Comparison of ENCODE assay signal across 17 mouse cellular contexts in genomic region chr7:70046691-70047414, GRCm38 (mm10).
DNase-seq lines count a peak whose midpoint lies in the region; ATAC-seq and TF ChIP-seq lines count a peak whose summit lies in the region.
"Had no signal": no experiment of that assay in that cellular context is flagged by ENCODE, and none has a peak within 500 bp of the region (broad histone marks: within the 10 kb centered on the region; RNA-seq: fewer than 3 reads in every experiment).

No protein-coding gene starts in this region.

- no peak overlapping the region for H3K4me3 ChIP-seq in forebrain, postnatal 0 days (ENCODE audit: low read depth, low read length)
- H3K4me3 ChIP-seq in hindbrain, postnatal 0 days (ENCODE audit: low read length), result no peak overlapping the region
- H3K4me3 ChIP-seq: embryonic facial prominence, embryonic 12.5 days; heart, adult 2 months; heart, embryonic 15.5 days had no signal

- no peaks in the 10 kb centered on the region for H3K9me3 ChIP-seq in forebrain, postnatal 0 days (ENCODE audit: low read length)
- H3K9me3 ChIP-seq in hindbrain, postnatal 0 days (ENCODE audit: low read length), result no peaks in the 10 kb centered on the region
- H3K9me3 ChIP-seq: embryonic facial prominence, embryonic 12.5 days; heart, embryonic 15.5 days had no signal

- no peak for TF ChIP-seq POLR2A in brain, embryonic 14.5 days (IDR thresholded peaks at IDR 0.05; ENCODE audit: borderline replicate concordance, extremely low read depth, insufficient read depth, insufficient read length, poor library complexity, severe bottlenecking)

- no peak overlapping the region for H3K9ac ChIP-seq in forebrain, postnatal 0 days
- H3K9ac ChIP-seq in hindbrain, postnatal 0 days (replicated peaks; ENCODE audit: low read length), result no peak overlapping the region
- H3K9ac ChIP-seq: embryonic facial prominence, embryonic 12.5 days; heart, embryonic 15.5 days; liver, postnatal 0 days had no signal

- no peaks in the 10 kb centered on the region for H3K4me1 ChIP-seq in forebrain, postnatal 0 days (ENCODE audit: insufficient read depth)
- H3K4me1 ChIP-seq in hindbrain, postnatal 0 days (ENCODE audit: insufficient read depth, low read length), result no peaks in the 10 kb centered on the region
- H3K4me1 ChIP-seq: embryonic facial prominence, embryonic 12.5 days; heart, embryonic 15.5 days had no signal

- 41% methylated on average over 17 of the region's 17 CpGs for WGBS in forebrain, postnatal 0 days
- WGBS in hindbrain, postnatal 0 days, result 23% methylated on average over 17 of the region's 17 CpGs

- H3K27ac ChIP-seq in forebrain, postnatal 0 days (ENCODE audit: low read depth, low read length), result no peak overlapping the region
- no peak overlapping the region for H3K27ac ChIP-seq in hindbrain, postnatal 0 days
- H3K27ac ChIP-seq: embryonic facial prominence, embryonic 12.5 days; heart, adult 2 months; heart, embryonic 15.5 days had no signal

- no peaks in the 10 kb centered on the region for H3K36me3 ChIP-seq in forebrain, postnatal 0 days (ENCODE audit: insufficient read depth)
- H3K36me3 ChIP-seq in hindbrain, postnatal 0 days (ENCODE audit: insufficient read depth, low read length), result no peaks in the 10 kb centered on the region
- H3K36me3 ChIP-seq: embryonic facial prominence, embryonic 12.5 days; heart, embryonic 15.5 days had no signal

- TF ChIP-seq CTCF in brain, embryonic 14.5 days (IDR thresholded peaks at IDR 0.05; ENCODE audit: borderline replicate concordance, extremely low read depth, insufficient read depth, insufficient read length), result no peak
- no peak for TF ChIP-seq CTCF in forebrain, postnatal 0 days (IDR thresholded peaks at IDR 0.05; ENCODE audit: low read depth)
- TF ChIP-seq CTCF in hindbrain, postnatal 0 days (IDR thresholded peaks at IDR 0.05; ENCODE audit: low read depth), result peak; percentile 23; the same call in 1 of the 2 replicates

- H3K4me2 ChIP-seq in forebrain, postnatal 0 days (ENCODE audit: low read depth), result no peak overlapping the region
- H3K4me2 ChIP-seq in hindbrain, postnatal 0 days (ENCODE audit: low read depth, low read length), result no peak overlapping the region
- H3K4me2 ChIP-seq: embryonic facial prominence, embryonic 12.5 days; heart, embryonic 15.5 days had no signal

- H3K27me3 ChIP-seq in forebrain, postnatal 0 days (ENCODE audit: insufficient read depth, low read length), result no peaks in the 10 kb centered on the region
- no peaks in the 10 kb centered on the region for H3K27me3 ChIP-seq in hindbrain, postnatal 0 days (ENCODE audit: insufficient read depth, low read length)
- H3K27me3 ChIP-seq: embryonic facial prominence, embryonic 12.5 days; heart, embryonic 15.5 days had no signal

- DNase-seq in heart, adult 11 months, result peak; percentile 63
- DNase-seq in heart, postnatal 4 days, result no peak
- DNase-seq in brain, embryonic 14.5 days (ENCODE audit: low read depth), result peak; percentile 64
- DNase-seq in forebrain, postnatal 0 days, result peak; percentile 17
- peak; percentile 71 for DNase-seq in hindbrain, postnatal 0 days (ENCODE audit: low spot score)
- DNase-seq in lung, postnatal 36 days, result no peak
- no peak for DNase-seq in layer of hippocampus, postnatal 25 days (ENCODE audit: extremely low spot score in 1 of 2, low spot score in 1 of 2)
- DNase-seq: cerebellum, adult 2 months; heart, adult 2 months; kidney, postnatal 4 days; liver; liver, postnatal 0 days; lung, postnatal 14 days; thymus, postnatal 4 days had no signal

- ATAC-seq in forebrain, postnatal 0 days, result peak; percentile 65
- ATAC-seq in hindbrain, postnatal 0 days, result peak; percentile 79; the same call in 1 of the 2 replicates
- ATAC-seq in inflammation-experienced regulatory T-cells, adult 6 months, result no peak
- ATAC-seq: liver, postnatal 0 days had no signal

Comparison
In these comparisons a context has a peak if more than half of its experiments do, and no peak if none do; other contexts are left out.
1. DNase-seq: peak in heart, adult 11 months (single experiment), brain, embryonic 14.5 days (single experiment), forebrain, postnatal 0 days (single experiment) and hindbrain, postnatal 0 days (single experiment); none in heart, postnatal 4 days (single experiment), lung, postnatal 36 days (single experiment) and layer of hippocampus, postnatal 25 days (0 of 2).